Mouse (Mus musculus) ES-E14 (cell line): ENCODE data around the gene Cd163. TPM values are rescaled to one million over a fixed set of nuclear protein-coding genes. Genes with fewer than 3 reads are reported as not detected.

Experiments used
- DNase-seq: peaks from one replicate; pipeline ENCODE4 v3.0.0-alpha.2; 2013; ENCODE audit warnings: low read depth, low spot score
- H3K27ac ChIP-seq: 2 replicates; pipeline ENCODE4 v1.5.1; 2012; ENCODE audit warnings: low read depth, mild to moderate bottlenecking, low read length, moderate library complexity, mixed read lengths; ENCODE audit not compliant: poor library complexity, insufficient read depth, severe bottlenecking
- H3K36me3 ChIP-seq: 2 replicates; pipeline ENCODE4 v1.6.1; 2012; ENCODE audit warnings: mild to moderate bottlenecking, low read length, moderate library complexity, mixed read lengths; ENCODE audit not compliant: control insufficient read depth, poor library complexity, insufficient read depth, severe bottlenecking
- H3K4me1 ChIP-seq, 2 experiments: fragments of 150-350 bp in 1 of 2; sonication (generic) in 1 of 2; 2 replicates each; pipeline ENCODE4 v1.6.1; 2012; ENCODE audit warnings: low read length in 2 of 2, mild to moderate bottlenecking in 1 of 2, mixed read lengths in 1 of 2; ENCODE audit not compliant: control insufficient read depth in 2 of 2, insufficient read depth in 2 of 2, poor library complexity in 1 of 2
- H3K4me3 ChIP-seq, 2 experiments: fragments of 150-350 bp in 1 of 2; sonication (generic) in 1 of 2; 2 replicates each; pipeline ENCODE4 v1.5.1; 2012; ENCODE audit warnings: low read length in 2 of 2, low read depth in 1 of 2, mild to moderate bottlenecking in 1 of 2, mixed read lengths in 1 of 2; ENCODE audit not compliant: insufficient read depth in 1 of 2, poor library complexity in 1 of 2, severe bottlenecking in 1 of 2
- H3K9ac ChIP-seq: 2 replicates; pipeline ENCODE4 v1.6.1; 2012; ENCODE audit warnings: low read depth, mild to moderate bottlenecking, low read length, mixed read lengths; ENCODE audit not compliant: poor library complexity, insufficient read depth, severe bottlenecking
- H3K9me3 ChIP-seq: fragments of 150-350 bp; sonication (generic); 2 replicates; pipeline ENCODE4 v1.6.1; 2012; ENCODE audit warnings: low read depth, mild to moderate bottlenecking, low read length; ENCODE audit not compliant: control insufficient read depth, insufficient read depth
- CHD2 ChIP-seq: IDR thresholded peaks from 2 replicates; pipeline ENCODE4 v1.6.1; 2014; ENCODE audit warnings: mild to moderate bottlenecking, low read depth, low read length, inconsistent platforms
- HCFC1 ChIP-seq: IDR thresholded peaks from 2 replicates; pipeline ENCODE4 v1.6.1; 2012; ENCODE audit warnings: low read length, inconsistent platforms, borderline replicate concordance; ENCODE audit not compliant: insufficient read depth
- MAFK ChIP-seq: IDR thresholded peaks from 2 replicates; pipeline ENCODE4 v1.6.1; 2014; ENCODE audit warnings: mild to moderate bottlenecking, low read depth, low read length, inconsistent platforms; ENCODE audit not compliant: insufficient read depth
- ZC3H11A ChIP-seq: IDR thresholded peaks from 2 replicates; pipeline ENCODE4 v1.6.1; 2012; ENCODE audit warnings: low read depth, mild to moderate bottlenecking, inconsistent platforms, low read length, borderline replicate concordance
- ZNF384 ChIP-seq: IDR thresholded peaks from 2 replicates; pipeline ENCODE4 v1.6.1; 2012; ENCODE audit warnings: low read depth, low read length, inconsistent platforms
- in situ Hi-C, 2 experiments: fragments of 600-800 bp; cut with MboI; formaldehyde crosslinking; loops; one replicate each; pipeline ENCODE4 v1.15.1; 2025; ENCODE audit warnings: low sequenced_read_pairs in 2 of 2, inconsistent platforms in 1 of 2; ENCODE audit not compliant: unreplicated experiment in 2 of 2
- total RNA-seq: library from RNA; depleted of rRNA; stranded (reverse); fragments of 300-350 nt; gene quantifications from 2 replicates; pipeline ENCODE4 v1.2.3, GENCODE M21; 2012

Cd163 gene
- total RNA-seq, 1 experiment = 0.22 TPM

DNA sequence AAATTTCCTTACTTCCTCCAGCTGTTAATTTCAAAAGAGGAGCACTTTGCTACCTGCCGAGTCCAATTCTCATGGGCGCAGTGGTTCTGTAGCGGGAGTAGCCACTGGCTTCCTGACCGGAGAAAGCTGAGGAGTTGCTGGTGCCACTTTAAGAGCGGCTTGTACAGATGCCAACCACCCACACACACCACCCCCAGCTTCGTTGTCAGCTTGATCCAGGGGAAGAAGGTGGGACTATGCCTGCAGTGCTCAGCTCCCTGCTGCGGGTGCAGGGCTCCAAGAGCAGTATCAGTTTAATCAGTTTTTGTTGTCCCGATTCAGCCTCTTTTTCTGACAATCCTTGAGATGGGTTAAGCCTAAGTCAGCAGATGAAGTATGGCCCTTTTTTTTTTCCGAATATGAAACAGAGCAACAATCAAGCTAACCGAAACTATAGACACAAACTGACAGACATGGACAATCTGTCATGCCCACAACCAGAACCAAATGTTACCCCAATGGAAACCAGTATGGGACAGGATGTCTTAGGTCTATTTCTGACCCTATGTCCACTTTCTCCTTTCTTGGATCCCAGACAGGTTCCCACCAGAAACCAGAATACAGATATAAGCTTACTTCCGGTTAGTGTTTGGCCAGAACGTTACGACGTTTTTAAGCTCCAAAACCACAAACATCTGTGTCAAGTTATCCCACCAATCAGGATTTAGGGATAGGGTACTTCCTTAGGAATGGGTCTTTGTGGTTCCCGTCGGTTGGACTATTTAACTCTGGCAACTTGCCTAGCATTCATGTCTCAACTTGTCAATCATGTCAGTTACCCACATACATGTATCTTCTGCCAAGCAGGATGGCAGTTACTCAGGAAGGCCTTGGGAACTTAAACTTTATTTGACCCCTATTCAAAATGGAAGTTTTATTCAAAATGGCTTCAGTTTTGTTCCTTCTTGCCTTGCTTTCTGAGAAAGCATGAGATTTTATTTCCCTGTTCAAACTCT is 17.3 kb downstream of the Cd163 start:
- Histone ChIP-seq H3K9ac (no peak overlapping the region), H3K36me3 (no peaks in the 10 kb centered on the region), H3K27ac (no peak overlapping the region), H3K4me1 (no peaks in the 10 kb centered on the region), H3K9me3 (no peaks in the 10 kb centered on the region), H3K4me3 (no peak overlapping the region)
- in situ Hi-C loops = no loop called here
- no peak for DNase-seq
- no peak for TF ChIP-seq MAFK
- no peak for TF ChIP-seq CHD2
- TF ChIP-seq ZC3H11A = no peak
- no peak for TF ChIP-seq HCFC1
- TF ChIP-seq ZNF384 = no peak

DNA sequence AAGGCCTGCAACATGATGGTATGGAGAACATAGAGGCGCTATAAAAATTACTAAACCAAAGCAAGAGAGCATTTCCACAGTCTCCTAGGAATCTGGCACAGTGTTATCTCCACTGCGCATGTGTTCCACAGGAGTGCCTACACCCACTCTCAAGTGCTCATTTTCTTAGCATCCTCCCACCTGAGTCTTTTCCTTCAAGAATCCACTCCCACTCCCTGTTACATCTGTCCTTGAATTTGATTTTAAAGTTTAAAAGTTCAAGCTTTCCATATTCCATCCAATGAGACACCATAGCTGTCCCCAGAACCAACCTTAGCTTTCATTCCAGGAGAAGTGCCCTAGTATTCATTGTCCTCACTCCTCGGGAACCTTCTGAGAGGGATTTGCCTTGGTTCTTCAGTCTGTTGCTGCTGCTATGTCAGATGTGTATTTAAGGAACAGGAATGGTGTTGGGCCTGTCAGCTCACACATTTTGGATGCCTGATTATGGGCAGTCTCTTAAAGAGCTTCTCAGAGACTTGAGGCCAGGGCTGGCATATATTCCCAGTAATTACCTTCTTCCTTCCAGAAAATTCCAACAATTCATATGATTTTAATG is 24.0 kb downstream of the Cd163 start:
- no peak for TF ChIP-seq MAFK
- TF ChIP-seq ZNF384 = no peak
- TF ChIP-seq CHD2 = no peak
- no peak for TF ChIP-seq HCFC1
- TF ChIP-seq ZC3H11A = no peak
- H3K4me3 ChIP-seq = no peak overlapping the region
- no peaks in the 10 kb centered on the region for H3K4me1 ChIP-seq
- in situ Hi-C loops = no loop called here
- no peak overlapping the region for H3K27ac ChIP-seq
- DNase-seq = no peak
- H3K9ac ChIP-seq = no peak overlapping the region
- H3K36me3 ChIP-seq = no peaks in the 10 kb centered on the region
- no peaks in the 10 kb centered on the region for H3K9me3 ChIP-seq

DNA sequence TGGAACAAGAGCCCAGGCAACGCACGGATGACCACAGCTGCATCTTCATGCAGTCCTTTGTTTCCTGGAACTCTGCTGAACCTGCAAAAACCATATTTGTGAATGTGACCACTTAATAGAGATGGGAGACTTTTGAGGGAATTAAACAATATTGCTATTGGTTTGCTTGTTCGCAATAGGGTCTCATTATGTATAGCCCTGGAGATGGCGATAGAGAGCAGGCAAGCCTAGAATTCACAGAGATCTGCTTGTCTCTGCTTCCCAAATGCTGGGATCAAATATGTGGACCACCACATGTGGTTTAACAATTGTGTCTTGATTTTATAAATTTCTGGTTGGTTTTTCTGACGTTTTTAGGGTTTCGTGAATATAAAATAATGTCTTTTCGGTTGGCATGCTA is 25.2 kb downstream of the Cd163 start:
- H3K9me3 ChIP-seq = no peaks in the 10 kb centered on the region
- H3K9ac ChIP-seq = no peak overlapping the region
- H3K4me3 ChIP-seq = no peak overlapping the region
- no peak overlapping the region for H3K27ac ChIP-seq
- in situ Hi-C loops = no loop called here
- TF ChIP-seq CHD2 = no peak
- TF ChIP-seq HCFC1 = no peak
- no peak for TF ChIP-seq ZC3H11A
- TF ChIP-seq MAFK = no peak
- no peak for TF ChIP-seq ZNF384
- H3K4me1 ChIP-seq = no peaks in the 10 kb centered on the region
- peak; percentile 12 for DNase-seq
- no peaks in the 10 kb centered on the region for H3K36me3 ChIP-seq

DNA sequence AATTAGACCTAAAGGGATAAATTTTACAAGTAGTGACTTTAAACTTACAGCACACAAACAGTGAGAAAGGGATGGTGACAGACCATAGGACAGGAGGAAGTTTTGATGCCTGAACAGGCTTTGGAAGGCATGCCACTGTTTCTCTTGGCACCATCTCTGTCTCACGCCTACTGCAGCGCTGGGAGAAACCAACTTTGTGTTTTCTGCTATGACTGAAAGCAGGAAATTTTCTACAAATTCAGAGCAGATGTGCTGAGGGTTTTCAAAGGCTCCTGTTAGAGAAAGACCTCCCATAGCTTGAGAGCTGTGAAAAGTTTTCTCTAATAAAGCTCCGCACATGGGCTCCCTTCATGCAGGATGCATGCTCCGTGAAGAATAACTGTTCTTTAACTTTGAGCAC is 40.6 kb downstream of the Cd163 start:
- no peak for DNase-seq

More for the DNA sequence above, 40.6 kb downstream of the Cd163 start:
- no peak overlapping the region for H3K4me3 ChIP-seq
- H3K9ac ChIP-seq = no peak overlapping the region
- H3K4me1 ChIP-seq = no peaks in the 10 kb centered on the region
- no peaks in the 10 kb centered on the region for H3K36me3 ChIP-seq
- no peak for TF ChIP-seq ZNF384
- no peak for TF ChIP-seq HCFC1
- no peak for TF ChIP-seq MAFK
- H3K9me3 ChIP-seq = no peaks in the 10 kb centered on the region
- H3K27ac ChIP-seq = no peak overlapping the region
- in situ Hi-C loops = no loop called here
